Mouse (Mus musculus) c-Kit-negative CD71-positive TER-119-positive erythroid progenitor cells, embryonic 14.5 days (primary cell): ENCODE results near the gene A730049H05Rik.

ENCODE experiments used
- DNase-seq: peaks from one replicate; pipeline ENCODE4 v3.0.0-alpha.2; 2013; ENCODE audit warnings: low read depth, low spot score

Gene A730049H05Rik

GRCm38 (mm10) chr6:92879700-92880265 is 63.5 kb downstream of the A730049H05Rik start:
- DNase-seq: no peak

GRCm38 (mm10) chr6:92882446-92882845 is 66.2 kb downstream of the A730049H05Rik start:
- no peak for DNase-seq

- no peak for DNase-seq
Observed at GRCm38 (mm10) chr6:92883131-92883900, 67.0 kb downstream of the A730049H05Rik start.

GRCm38 (mm10) chr6:92891535-92891934 is 75.3 kb downstream of the A730049H05Rik start:
- no peak for DNase-seq
